Mouse (Mus musculus): Measurements from ENCODE around the gene Gba2. TPM values are rescaled to one million over a fixed set of nuclear protein-coding genes. Genes with fewer than 3 reads are reported as not detected.

Gba2 gene
- polyA plus RNA-seq, 1 experiment: 79.8 TPM

GRCm38 (mm10) chr4:43586411-43586810 is 7.7 kb upstream of the Gba2 start:
- H3K27me3 ChIP-seq (ENCODE audit: control insufficient read depth, insufficient read depth, low read length): no peaks in the 10 kb centered on the region
- WGBS: 64% methylated on average over 8 of the region's 8 CpGs
- no peaks in the 10 kb centered on the region for H3K4me1 ChIP-seq (ENCODE audit: control insufficient read depth, insufficient read depth, low read length)
- no peak overlapping the region for H3K4me3 ChIP-seq (replicated peaks; ENCODE audit: insufficient read depth, low read depth, low read length)
- DNase-seq: peak in 1 of 2 experiments; percentile 11
- no peak for TF ChIP-seq CTCF (IDR thresholded peaks at IDR 0.05; ENCODE audit: borderline replicate concordance, insufficient read depth, low read depth, low read length)
- no peak overlapping the region for H3K27ac ChIP-seq (ENCODE audit: insufficient read depth, low read length)

GRCm38 (mm10) chr4:43585682-43586081 is 7.0 kb upstream of the Gba2 start:
- no peak for TF ChIP-seq POLR2A (IDR thresholded peaks at IDR 0.05; ENCODE audit: borderline replicate concordance, insufficient read depth, low read length)
- no peak for TF ChIP-seq CTCF (IDR thresholded peaks at IDR 0.05; ENCODE audit: borderline replicate concordance, insufficient read depth, low read depth, low read length)
- no peak overlapping the region for H3K4me3 ChIP-seq (replicated peaks; ENCODE audit: insufficient read depth, low read depth, low read length)
- no peak overlapping the region for H3K27ac ChIP-seq (ENCODE audit: insufficient read depth, low read length)
- H3K27me3 ChIP-seq (ENCODE audit: control insufficient read depth, insufficient read depth, low read length): no peaks in the 10 kb centered on the region
- no peak for DNase-seq
- H3K4me1 ChIP-seq (ENCODE audit: control insufficient read depth, insufficient read depth, low read length): no peaks in the 10 kb centered on the region
- WGBS: 48% methylated on average over 10 of the region's 10 CpGs

- no peak for DNase-seq
- Histone ChIP-seq H3K4me3 (replicated peaks; ENCODE audit: insufficient read depth, low read depth, low read length) (no peak within 1 kb of the TSS), H3K4me1 (ENCODE audit: control insufficient read depth, insufficient read depth, low read length) (no peaks in the 10 kb centered on the region), H3K27ac (ENCODE audit: insufficient read depth, low read length) (no peak within 1 kb of the TSS), H3K27me3 (ENCODE audit: control insufficient read depth, insufficient read depth, low read length) (no peaks in the 10 kb centered on the region)
- TF ChIP-seq CTCF (IDR thresholded peaks at IDR 0.05; ENCODE audit: borderline replicate concordance, insufficient read depth, low read depth, low read length) (no peak), POLR2A (IDR thresholded peaks at IDR 0.05; ENCODE audit: borderline replicate concordance, insufficient read depth, low read length) (no peak)
- WGBS: 53% methylated on average over 12 of the region's 12 CpGs
Measured at GRCm38 (mm10) chr4:43584444-43585416, 6.1 kb upstream of the Gba2 start, which contains the start of gene Msmp. Msmp (minus strand) TSS chr4:43584494.

- 80% methylated on average over 7 of the region's 7 CpGs for WGBS
- Histone ChIP-seq H3K27ac (ENCODE audit: insufficient read depth, low read length) (no peak overlapping the region), H3K27me3 (ENCODE audit: control insufficient read depth, insufficient read depth, low read length) (no peaks in the 10 kb centered on the region), H3K4me1 (ENCODE audit: control insufficient read depth, insufficient read depth, low read length) (no peaks in the 10 kb centered on the region), H3K4me3 (replicated peaks; ENCODE audit: insufficient read depth, low read depth, low read length) (no peak overlapping the region)
- no peak for DNase-seq
- no peak for TF ChIP-seq CTCF (IDR thresholded peaks at IDR 0.05; ENCODE audit: borderline replicate concordance, insufficient read depth, low read depth, low read length)
- no peak for TF ChIP-seq POLR2A (IDR thresholded peaks at IDR 0.05; ENCODE audit: borderline replicate concordance, insufficient read depth, low read length)
Measured at GRCm38 (mm10) chr4:43583421-43583820, 4.7 kb upstream of the Gba2 start.

GRCm38 (mm10) chr4:43582241-43582640 is 3.6 kb upstream of the Gba2 start:
- DNase-seq: no peak
- TF ChIP-seq POLR2A (IDR thresholded peaks at IDR 0.05; ENCODE audit: borderline replicate concordance, insufficient read depth, low read length) (no peak), CTCF (IDR thresholded peaks at IDR 0.05; ENCODE audit: borderline replicate concordance, insufficient read depth, low read depth, low read length) (no peak)
- H3K4me1 ChIP-seq (ENCODE audit: control insufficient read depth, insufficient read depth, low read length): no peaks in the 10 kb centered on the region; the same call in 1 of the 2 replicates
- H3K27ac ChIP-seq (ENCODE audit: insufficient read depth, low read length): no peak overlapping the region
- 90% methylated on average over 5 of the region's 5 CpGs for WGBS
- no peaks in the 10 kb centered on the region for H3K27me3 ChIP-seq (ENCODE audit: control insufficient read depth, insufficient read depth, low read length)
- no peak overlapping the region for H3K4me3 ChIP-seq (replicated peaks; ENCODE audit: insufficient read depth, low read depth, low read length)

- Histone ChIP-seq H3K4me3 (replicated peaks; ENCODE audit: insufficient read depth, low read depth, low read length) (no peak overlapping the region), H3K4me1 (ENCODE audit: control insufficient read depth, insufficient read depth, low read length) (peaks cover 3% of the 10 kb centered on the region), H3K27ac (ENCODE audit: insufficient read depth, low read length) (no peak overlapping the region), H3K27me3 (ENCODE audit: control insufficient read depth, insufficient read depth, low read length) (no peaks in the 10 kb centered on the region)
- WGBS: 94% methylated on average over 12 of the region's 12 CpGs
- DNase-seq: no peak
- TF ChIP-seq CTCF (IDR thresholded peaks at IDR 0.05; ENCODE audit: borderline replicate concordance, insufficient read depth, low read depth, low read length) (no peak), POLR2A (IDR thresholded peaks at IDR 0.05; ENCODE audit: borderline replicate concordance, insufficient read depth, low read length) (no peak)
Measured at GRCm38 (mm10) chr4:43581381-43581780, 2.7 kb upstream of the Gba2 start.

- 94% methylated on average over 5 of the region's 5 CpGs for WGBS
Measured at GRCm38 (mm10) chr4:43580721-43581120, 2.0 kb upstream of the Gba2 start.

GRCm38 (mm10) chr4:43579731-43580130 is 1.1 kb upstream of the Gba2 start:
- no peak for DNase-seq
- Histone ChIP-seq H3K4me1 (ENCODE audit: control insufficient read depth, insufficient read depth, low read length) (peaks cover 3% of the 10 kb centered on the region), H3K27me3 (ENCODE audit: control insufficient read depth, insufficient read depth, low read length) (no peaks in the 10 kb centered on the region), H3K27ac (ENCODE audit: insufficient read depth, low read length) (no peak overlapping the region), H3K4me3 (replicated peaks; ENCODE audit: insufficient read depth, low read depth, low read length) (no peak overlapping the region)
- TF ChIP-seq POLR2A (IDR thresholded peaks at IDR 0.05; ENCODE audit: borderline replicate concordance, insufficient read depth, low read length) (no peak), CTCF (IDR thresholded peaks at IDR 0.05; ENCODE audit: borderline replicate concordance, insufficient read depth, low read depth, low read length) (no peak)
- 9% methylated on average over 6 of the region's 6 CpGs for WGBS

More at GRCm38 (mm10) chr4:43580721-43581120, 2.0 kb upstream of the Gba2 start:
- Histone ChIP-seq H3K4me3 (replicated peaks; ENCODE audit: insufficient read depth, low read depth, low read length) (no peak overlapping the region), H3K27ac (ENCODE audit: insufficient read depth, low read length) (no peak overlapping the region), H3K4me1 (ENCODE audit: control insufficient read depth, insufficient read depth, low read length) (peaks cover 3% of the 10 kb centered on the region), H3K27me3 (ENCODE audit: control insufficient read depth, insufficient read depth, low read length) (no peaks in the 10 kb centered on the region)
- DNase-seq: no peak
- TF ChIP-seq POLR2A (IDR thresholded peaks at IDR 0.05; ENCODE audit: borderline replicate concordance, insufficient read depth, low read length): no peak
- TF ChIP-seq CTCF (IDR thresholded peaks at IDR 0.05; ENCODE audit: borderline replicate concordance, insufficient read depth, low read depth, low read length): no peak

Data from cerebellum, adult 2 months (tissue).